Mouse (Mus musculus) kidney, adult 8-10 months (tissue): ENCODE measurements around the gene Vamp2.

ENCODE experiments used
- DNase-seq, 2 experiments: peaks; one replicate each; pipeline ENCODE4 v3.0.0; 2022

The Vamp2 gene

DNA sequence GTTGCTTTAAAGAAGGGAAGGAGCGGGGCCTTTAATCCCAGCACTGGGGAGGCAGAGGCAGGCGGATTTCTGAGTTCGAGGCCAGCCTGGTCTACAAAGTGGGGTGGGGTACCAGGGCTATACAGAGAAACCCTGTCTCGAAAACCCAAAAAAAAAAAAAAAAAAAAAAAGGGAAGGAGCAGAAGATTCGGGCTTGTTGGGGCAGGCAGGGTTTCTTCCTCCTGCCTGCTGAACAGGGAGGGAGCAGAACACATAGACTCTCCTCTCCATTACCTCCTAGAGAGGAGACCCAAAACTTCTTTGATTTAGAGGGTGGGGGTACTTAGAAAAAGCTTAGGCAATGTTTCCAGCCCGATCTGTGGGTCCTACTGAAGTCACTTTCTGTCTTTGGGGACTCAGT is 47.1 kb downstream of the Vamp2 start:
- no peak for DNase-seq
